Mouse (Mus musculus): ENCODE measurements at regions not wholly inside any gene's neighbourhood (a gene's known extent, or its start where the extent isn't known, plus 50 kb on each side); places are given as distances from the start of the nearest gene placed in this dataset.

DNA sequence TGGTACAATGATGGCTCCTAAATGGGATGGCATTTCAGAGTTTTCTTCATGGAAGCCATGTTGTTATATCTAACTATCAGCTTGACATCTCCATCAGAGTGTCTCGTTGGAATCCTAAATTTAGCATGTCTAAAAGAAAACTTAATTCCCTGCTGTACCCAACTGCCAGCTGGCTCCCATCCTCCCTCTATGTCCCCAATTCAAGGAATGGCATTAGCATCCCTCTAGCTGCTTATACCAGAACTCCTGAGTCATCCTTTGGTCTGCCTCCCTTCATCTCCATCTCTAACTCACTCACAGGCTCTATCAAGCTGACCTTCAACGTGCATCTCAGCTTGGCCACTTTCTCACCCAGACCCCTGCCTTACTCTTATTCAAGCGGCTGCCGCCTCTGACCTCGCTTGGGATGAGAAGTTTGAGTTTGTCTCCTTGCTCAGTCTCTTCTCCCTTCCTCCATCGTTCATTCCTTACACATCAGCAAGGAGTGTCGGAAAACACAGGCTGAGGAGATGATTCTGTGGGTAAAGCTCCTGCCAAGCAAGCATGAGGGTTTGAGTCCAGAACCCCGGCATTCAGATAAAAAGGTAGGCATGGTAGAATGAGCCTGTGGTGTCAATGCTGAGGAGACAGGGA is 88.9 kb downstream of the Emp1 start:
- no peak overlapping the region for H3K27ac ChIP-seq (ENCODE audit: insufficient read depth, low read depth, low read length)
- H3K4me1 ChIP-seq (ENCODE audit: control insufficient read depth, insufficient read depth, low read length), result peaks cover 5% of the 10 kb centered on the region; the same call in 1 of the 2 replicates
- no peak for TF ChIP-seq CTCF (IDR thresholded peaks at IDR 0.05; ENCODE audit: insufficient read depth, low read depth, low read length)
- TF ChIP-seq POLR2A (IDR thresholded peaks at IDR 0.05; ENCODE audit: insufficient read depth, low read depth, low read length), result no peak
- WGBS, result 75% methylated on average over 8 of the region's 8 CpGs
- no peak overlapping the region for H3K4me3 ChIP-seq (ENCODE audit: insufficient read depth, low read depth, low read length)

DNA sequence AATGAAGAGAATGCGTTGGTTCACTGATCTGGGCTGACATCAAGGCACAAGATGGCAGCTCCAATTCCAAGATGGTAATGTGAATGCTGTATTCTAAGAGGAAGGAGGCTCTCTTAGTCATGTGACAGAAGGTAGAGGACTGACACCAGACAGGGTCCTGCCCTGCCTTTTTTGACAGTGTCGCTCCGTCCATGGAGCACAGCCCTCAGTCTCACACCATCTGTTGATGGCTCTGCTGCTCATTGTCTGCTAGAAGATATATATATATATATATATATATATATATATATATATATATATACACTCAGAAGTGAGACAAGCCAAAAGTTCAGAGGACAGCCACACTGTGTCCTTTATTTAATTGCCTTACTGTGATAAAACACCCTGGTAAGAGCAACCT is 90.7 kb downstream of the Emp1 start:
- H3K4me1 ChIP-seq (ENCODE audit: control insufficient read depth, insufficient read depth, low read length), result peaks cover 5% of the 10 kb centered on the region; the same call in 1 of the 2 replicates
- H3K27ac ChIP-seq (ENCODE audit: insufficient read depth, low read depth, low read length), result no peak overlapping the region
- 97% methylated on average over 3 of the region's 3 CpGs for WGBS
- no peak for TF ChIP-seq POLR2A (IDR thresholded peaks at IDR 0.05; ENCODE audit: insufficient read depth, low read depth, low read length)
- no peak for TF ChIP-seq CTCF (IDR thresholded peaks at IDR 0.05; ENCODE audit: insufficient read depth, low read depth, low read length)
- H3K4me3 ChIP-seq (ENCODE audit: insufficient read depth, low read depth, low read length), result no peak overlapping the region

DNA sequence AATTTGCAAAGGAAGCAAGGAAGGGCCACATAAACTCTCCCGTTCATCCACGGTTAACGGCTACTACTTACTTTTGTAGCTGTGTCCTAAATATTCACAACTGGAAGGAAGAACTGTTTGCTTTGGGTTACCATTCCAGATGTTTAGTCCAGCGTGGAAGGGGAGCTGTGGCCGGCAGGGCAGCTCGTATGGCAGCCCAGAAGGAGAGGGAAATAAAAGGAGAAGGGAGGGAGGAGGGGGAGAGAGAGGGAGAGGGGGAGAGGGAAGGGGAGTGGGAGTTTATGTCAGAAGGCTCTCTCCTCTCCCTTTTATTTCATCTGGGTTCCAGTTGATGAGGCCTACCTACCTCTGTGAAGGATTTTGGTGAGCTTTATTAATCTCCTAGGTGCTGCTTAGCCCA is 110.2 kb downstream of the Emp1 start:
- 79% methylated on average over 6 of the region's 6 CpGs for WGBS
- Histone ChIP-seq H3K4me3 (ENCODE audit: insufficient read depth, low read depth, low read length) (no peak overlapping the region), H3K4me1 (ENCODE audit: control insufficient read depth, insufficient read depth, low read length) (no peaks in the 10 kb centered on the region), H3K27ac (ENCODE audit: insufficient read depth, low read depth, low read length) (no peak overlapping the region)
- TF ChIP-seq CTCF (IDR thresholded peaks at IDR 0.05; ENCODE audit: insufficient read depth, low read depth, low read length) (no peak), POLR2A (IDR thresholded peaks at IDR 0.05; ENCODE audit: insufficient read depth, low read depth, low read length) (no peak)

DNA sequence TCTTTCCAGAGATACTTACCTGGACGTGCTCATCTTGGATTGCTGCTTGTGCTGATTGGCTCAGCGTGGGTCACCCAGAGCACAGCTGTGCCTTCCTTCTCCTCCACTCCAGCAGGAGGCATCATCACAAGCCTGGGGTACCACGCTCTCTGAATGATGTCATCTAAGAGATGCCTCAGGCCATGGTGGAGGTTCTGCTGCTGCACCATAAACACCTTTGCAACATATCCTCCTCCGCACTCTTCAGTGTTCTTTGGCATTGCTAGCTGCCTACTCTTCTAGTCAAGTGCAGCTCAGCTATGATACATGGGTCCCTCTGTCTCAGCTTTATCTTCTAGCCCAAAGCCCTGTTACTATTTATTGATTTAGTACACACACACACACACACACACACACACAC is 110.8 kb downstream of the Emp1 start:
- Histone ChIP-seq H3K4me1 (ENCODE audit: control insufficient read depth, insufficient read depth, low read length) (no peaks in the 10 kb centered on the region), H3K27ac (ENCODE audit: insufficient read depth, low read depth, low read length) (no peak overlapping the region), H3K4me3 (ENCODE audit: insufficient read depth, low read depth, low read length) (no peak overlapping the region)
- 92% methylated on average over 4 of the region's 4 CpGs for WGBS
- TF ChIP-seq CTCF (IDR thresholded peaks at IDR 0.05; ENCODE audit: insufficient read depth, low read depth, low read length) (no peak), POLR2A (IDR thresholded peaks at IDR 0.05; ENCODE audit: insufficient read depth, low read depth, low read length) (no peak)

DNA sequence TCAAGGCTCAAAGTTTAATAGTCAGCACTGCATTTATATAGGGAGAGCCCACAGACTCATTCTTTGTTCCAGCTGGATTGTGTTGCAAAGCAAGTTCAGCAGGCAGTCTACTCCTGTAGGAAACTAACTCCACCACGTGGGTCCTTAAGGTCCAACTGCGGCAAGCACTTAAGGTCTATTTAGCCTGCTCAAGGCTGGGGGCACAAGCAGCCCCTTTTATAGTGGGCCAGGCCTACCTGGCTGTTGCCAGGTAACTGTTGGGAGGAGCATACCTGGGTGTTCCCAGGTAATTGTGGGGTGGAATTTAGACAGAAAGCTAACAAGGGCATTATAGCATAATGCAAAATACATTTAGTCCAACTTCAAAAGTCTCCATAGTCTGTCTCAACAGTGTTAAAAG is 126.5 kb downstream of the Emp1 start:
- TF ChIP-seq POLR2A (IDR thresholded peaks at IDR 0.05; ENCODE audit: insufficient read depth, low read depth, low read length) (no peak), CTCF (IDR thresholded peaks at IDR 0.05; ENCODE audit: insufficient read depth, low read depth, low read length) (no peak)
- no peak overlapping the region for H3K27ac ChIP-seq (ENCODE audit: insufficient read depth, low read depth, low read length)
- H3K4me3 ChIP-seq (ENCODE audit: insufficient read depth, low read depth, low read length), result no peak overlapping the region
- 54% methylated on average over 2 of the region's 2 CpGs for WGBS
- H3K4me1 ChIP-seq (ENCODE audit: control insufficient read depth, insufficient read depth, low read length), result no peaks in the 10 kb centered on the region

DNA sequence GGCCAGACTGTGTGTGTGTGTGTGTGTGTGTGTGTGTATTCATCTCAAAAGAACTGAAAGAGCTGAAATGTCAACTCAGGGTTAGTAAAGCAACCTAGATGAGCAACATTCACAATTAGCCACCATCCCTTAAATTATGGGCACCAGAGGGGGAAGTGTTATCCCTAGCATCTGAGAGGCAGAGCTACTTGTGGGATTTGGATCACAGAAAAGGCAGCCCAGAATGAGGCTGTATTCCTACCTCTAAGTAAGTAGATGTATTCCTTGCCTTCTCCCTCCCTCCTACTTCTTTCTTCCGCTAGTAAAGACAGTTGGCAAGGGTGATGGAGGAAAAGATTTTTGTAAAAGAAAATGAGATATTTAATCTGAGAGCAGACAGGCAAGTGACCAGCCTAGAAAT is 131.6 kb downstream of the Emp1 start:
- Histone ChIP-seq H3K4me1 (ENCODE audit: control insufficient read depth, insufficient read depth, low read length) (peaks cover 2% of the 10 kb centered on the region), H3K27ac (ENCODE audit: insufficient read depth, low read depth, low read length) (no peak overlapping the region), H3K4me3 (ENCODE audit: insufficient read depth, low read depth, low read length) (no peak overlapping the region)
- WGBS, result 86% methylated on average over 1 of the region's 1 CpGs
- TF ChIP-seq POLR2A (IDR thresholded peaks at IDR 0.05; ENCODE audit: insufficient read depth, low read depth, low read length) (no peak), CTCF (IDR thresholded peaks at IDR 0.05; ENCODE audit: insufficient read depth, low read depth, low read length) (no peak)

DNA sequence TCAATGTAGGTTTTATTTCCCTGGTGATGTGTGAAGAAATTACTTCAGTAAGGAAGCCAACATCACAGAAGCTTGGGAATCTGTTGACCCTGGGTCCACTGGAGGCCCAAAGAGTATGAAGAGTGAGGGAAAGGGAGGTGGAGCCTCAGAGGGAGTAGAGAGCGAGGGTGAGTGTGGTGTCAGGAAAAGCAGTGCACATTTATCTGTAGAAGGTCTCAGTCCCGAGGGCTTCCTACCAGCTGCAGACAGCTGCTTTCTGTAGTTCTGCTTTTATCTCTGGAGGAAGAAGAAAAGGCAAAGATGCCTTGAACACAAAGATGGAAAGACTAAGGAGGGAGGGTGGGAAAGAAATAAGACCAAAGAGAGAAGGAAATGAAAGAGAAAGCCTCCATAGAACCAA is 133.5 kb downstream of the Emp1 start:
- 38% methylated on average over 2 of the region's 2 CpGs for WGBS
- Histone ChIP-seq H3K4me3 (ENCODE audit: insufficient read depth, low read depth, low read length) (no peak overlapping the region), H3K4me1 (ENCODE audit: control insufficient read depth, insufficient read depth, low read length) (peaks cover 2% of the 10 kb centered on the region), H3K27ac (ENCODE audit: insufficient read depth, low read depth, low read length) (no peak overlapping the region)
- TF ChIP-seq POLR2A (IDR thresholded peaks at IDR 0.05; ENCODE audit: insufficient read depth, low read depth, low read length) (no peak), CTCF (IDR thresholded peaks at IDR 0.05; ENCODE audit: insufficient read depth, low read depth, low read length) (no peak)

DNA sequence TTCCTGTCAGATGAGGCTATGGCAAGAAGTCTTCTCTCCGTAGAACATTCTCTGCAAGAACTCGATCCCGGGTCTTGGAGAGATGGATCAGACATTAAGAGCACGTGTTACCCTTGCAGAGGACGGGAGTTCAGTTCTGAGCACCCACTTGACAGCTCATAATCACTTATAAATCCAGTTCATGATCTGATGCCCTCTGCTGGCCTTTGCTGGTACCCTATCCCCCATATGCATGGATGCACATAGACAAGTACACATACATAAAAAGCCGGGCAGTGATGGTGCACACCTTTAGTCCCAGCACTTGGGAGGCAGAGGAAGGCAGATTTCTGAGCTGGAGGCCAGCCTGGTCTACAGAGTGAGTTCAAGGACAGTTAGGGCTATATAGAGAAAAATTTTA is 136.2 kb downstream of the Emp1 start:
- 96% methylated on average over 6 of the region's 6 CpGs for WGBS
- H3K4me1 ChIP-seq (ENCODE audit: control insufficient read depth, insufficient read depth, low read length), result peaks cover 5% of the 10 kb centered on the region
- H3K27ac ChIP-seq (ENCODE audit: insufficient read depth, low read depth, low read length), result no peak overlapping the region
- no peak overlapping the region for H3K4me3 ChIP-seq (ENCODE audit: insufficient read depth, low read depth, low read length)
- TF ChIP-seq CTCF (IDR thresholded peaks at IDR 0.05; ENCODE audit: insufficient read depth, low read depth, low read length), result no peak
- no peak for TF ChIP-seq POLR2A (IDR thresholded peaks at IDR 0.05; ENCODE audit: insufficient read depth, low read depth, low read length)

DNA sequence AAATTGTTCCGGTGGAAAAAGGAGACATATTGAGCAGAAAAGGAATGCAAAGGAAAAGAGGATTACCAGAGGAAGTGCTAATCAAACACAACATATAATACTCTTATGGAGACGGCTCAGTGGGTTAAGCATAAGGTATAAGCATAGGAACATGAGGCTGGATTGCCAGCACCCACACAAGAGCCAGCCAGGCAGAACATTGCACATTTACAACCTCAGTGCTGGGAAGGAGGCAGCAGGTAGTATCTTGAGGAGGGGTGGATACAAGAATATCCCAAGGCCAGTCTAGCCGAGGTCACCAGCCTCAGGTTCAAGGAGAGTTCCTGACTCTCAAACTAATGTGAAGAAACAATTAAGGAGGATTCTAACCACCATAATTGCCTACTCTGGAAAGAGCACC is 138.0 kb downstream of the Emp1 start:
- WGBS, result 55% methylated on average over 3 of the region's 3 CpGs
- H3K4me3 ChIP-seq (ENCODE audit: insufficient read depth, low read depth, low read length), result no peak overlapping the region
- TF ChIP-seq CTCF (IDR thresholded peaks at IDR 0.05; ENCODE audit: insufficient read depth, low read depth, low read length) (no peak), POLR2A (IDR thresholded peaks at IDR 0.05; ENCODE audit: insufficient read depth, low read depth, low read length) (no peak)
- H3K27ac ChIP-seq (ENCODE audit: insufficient read depth, low read depth, low read length), result no peak overlapping the region
- peaks cover 5% of the 10 kb centered on the region for H3K4me1 ChIP-seq (ENCODE audit: control insufficient read depth, insufficient read depth, low read length)

DNA sequence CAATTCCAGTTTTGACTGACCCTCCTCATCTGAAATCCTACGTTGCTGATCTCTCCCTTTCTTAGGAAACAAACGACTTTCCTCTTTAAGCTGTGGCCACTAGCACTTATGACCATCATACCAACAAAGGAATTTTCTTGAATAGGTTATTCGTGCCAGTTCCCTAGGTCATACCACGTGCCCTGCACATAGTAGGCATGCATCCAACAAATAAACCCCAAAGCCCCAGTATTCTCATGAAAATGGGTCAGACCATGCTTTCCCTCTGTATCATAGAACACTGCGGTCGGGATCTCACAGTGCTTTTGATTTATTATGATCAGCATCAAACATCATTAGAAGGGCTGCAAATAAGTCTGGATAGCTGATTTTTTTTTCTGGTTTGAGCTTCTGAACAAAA is 139.4 kb downstream of the Emp1 start:
- Histone ChIP-seq H3K4me3 (ENCODE audit: insufficient read depth, low read depth, low read length) (no peak overlapping the region), H3K27ac (ENCODE audit: insufficient read depth, low read depth, low read length) (no peak overlapping the region), H3K4me1 (ENCODE audit: control insufficient read depth, insufficient read depth, low read length) (peaks cover 3% of the 10 kb centered on the region; the same call in 1 of the 2 replicates)
- WGBS, result 64% methylated on average over 6 of the region's 6 CpGs
- TF ChIP-seq CTCF (IDR thresholded peaks at IDR 0.05; ENCODE audit: insufficient read depth, low read depth, low read length), result no peak
- no peak for TF ChIP-seq POLR2A (IDR thresholded peaks at IDR 0.05; ENCODE audit: insufficient read depth, low read depth, low read length)
